Mouse (Mus musculus): ENCODE data around the gene Srpk2.
"Not testable (repeated sequence)": the region's sequence is repeated elsewhere in the genome, so short reads cannot be mapped to it uniquely, and the experiment has no call there.

The Srpk2 gene

GRCm38 (mm10) chr5:23562278-23563060 is 121.9 kb downstream of the Srpk2 start:
- DNase-seq (ENCODE audit: inconsistent ontology term), result no peak

GRCm38 (mm10) chr5:23561227-23561626 is 123.2 kb downstream of the Srpk2 start:
- no peak for DNase-seq (ENCODE audit: inconsistent ontology term)

GRCm38 (mm10) chr5:23560171-23560570 is 124.2 kb downstream of the Srpk2 start:
- DNase-seq (ENCODE audit: inconsistent ontology term), result no peak

- no peak for DNase-seq (ENCODE audit: inconsistent ontology term)
Measured at GRCm38 (mm10) chr5:23556007-23556770, 128.2 kb downstream of the Srpk2 start.

GRCm38 (mm10) chr5:23553338-23553737 is 131.1 kb downstream of the Srpk2 start:
- not testable (repeated sequence) for DNase-seq (ENCODE audit: inconsistent ontology term)

GRCm38 (mm10) chr5:23551687-23552086 is 132.7 kb downstream of the Srpk2 start:
- no peak for DNase-seq (ENCODE audit: inconsistent ontology term)

- no peak for DNase-seq (ENCODE audit: inconsistent ontology term)
Measured at GRCm38 (mm10) chr5:23535692-23536091, 148.7 kb downstream of the Srpk2 start.

- DNase-seq (ENCODE audit: inconsistent ontology term), result no peak
Measured at GRCm38 (mm10) chr5:23531541-23532096, 152.8 kb downstream of the Srpk2 start.

- DNase-seq (ENCODE audit: inconsistent ontology term), result no peak
Measured at GRCm38 (mm10) chr5:23531100-23531499, 153.3 kb downstream of the Srpk2 start.

- no peak for DNase-seq (ENCODE audit: inconsistent ontology term)
Measured at GRCm38 (mm10) chr5:23524621-23525020, 159.8 kb downstream of the Srpk2 start.

- no peak for DNase-seq (ENCODE audit: inconsistent ontology term)
Measured at GRCm38 (mm10) chr5:23523936-23524335, 160.5 kb downstream of the Srpk2 start.

GRCm38 (mm10) chr5:23521645-23522044 is 162.8 kb downstream of the Srpk2 start:
- no peak for DNase-seq (ENCODE audit: inconsistent ontology term)

- DNase-seq (ENCODE audit: inconsistent ontology term), result no peak
Measured at GRCm38 (mm10) chr5:23519679-23520078, 164.7 kb downstream of the Srpk2 start.

GRCm38 (mm10) chr5:23518673-23519072 is 165.7 kb downstream of the Srpk2 start:
- DNase-seq (ENCODE audit: inconsistent ontology term), result peak; percentile 78

- DNase-seq (ENCODE audit: inconsistent ontology term), result no peak
Measured at GRCm38 (mm10) chr5:23517839-23518238, 166.6 kb downstream of the Srpk2 start.

- no peak for DNase-seq (ENCODE audit: inconsistent ontology term)
Measured at GRCm38 (mm10) chr5:23516962-23517361, 167.5 kb downstream of the Srpk2 start.

GRCm38 (mm10) chr5:23515038-23515437 is 169.4 kb downstream of the Srpk2 start:
- DNase-seq (ENCODE audit: inconsistent ontology term), result no peak

GRCm38 (mm10) chr5:23513468-23513867 is 170.9 kb downstream of the Srpk2 start:
- no peak for DNase-seq (ENCODE audit: inconsistent ontology term)

GRCm38 (mm10) chr5:23512556-23512955 is 171.9 kb downstream of the Srpk2 start:
- no peak for DNase-seq (ENCODE audit: inconsistent ontology term)

GRCm38 (mm10) chr5:23511456-23511855 is 173.0 kb downstream of the Srpk2 start:
- no peak for DNase-seq (ENCODE audit: inconsistent ontology term)

- no peak for DNase-seq (ENCODE audit: inconsistent ontology term)
Measured at GRCm38 (mm10) chr5:23508630-23509029, 175.8 kb downstream of the Srpk2 start.

- DNase-seq (ENCODE audit: inconsistent ontology term), result no peak
Measured at GRCm38 (mm10) chr5:23507210-23507609, 177.2 kb downstream of the Srpk2 start.

GRCm38 (mm10) chr5:23505578-23505977 is 178.8 kb downstream of the Srpk2 start:
- no peak for DNase-seq (ENCODE audit: inconsistent ontology term)

Measured in Muller cell, postnatal 12 days (primary cell).